Mouse (Mus musculus): Measurements from ENCODE around the gene Tex28. TPM values are rescaled to one million over a fixed set of nuclear protein-coding genes. Genes with fewer than 3 reads are reported as not detected.
"Not testable (repeated sequence)": the region's sequence is repeated elsewhere in the genome, so short reads cannot be mapped to it uniquely, and the experiment has no call there.

The Tex28 gene
- polyA plus RNA-seq (2012; rRNA removed) = not detected in 2 replicates

- Histone ChIP-seq H3K27ac (ENCODE audit: insufficient read depth, low read length) (no peak within 1 kb of the TSS), H3K4me3 (ENCODE audit: insufficient read depth, low read length) (no peak within 1 kb of the TSS)
- no peak for TF ChIP-seq POLR2A (IDR thresholded peaks at IDR 0.05; ENCODE audit: extremely low read depth, insufficient read depth, low read length)
- no peak for TF ChIP-seq CTCF (IDR thresholded peaks at IDR 0.05; ENCODE audit: extremely low read depth, insufficient read depth, low read length)
Observed at GRCm38 (mm10) chrX:74167738-74168137, at the start of gene Tex28. TSS of gene Tex28 (minus strand) at chrX:74167838.

GRCm38 (mm10) chrX:74203556-74203955 lies 35.9 kb upstream of the Tex28 start:
- H3K4me3 ChIP-seq (ENCODE audit: insufficient read depth, low read length) = no peak overlapping the region
- no peaks in the 10 kb centered on the region for H3K4me1 ChIP-seq (ENCODE audit: control insufficient read depth, insufficient read depth, low read length)
- no peak overlapping the region for H3K27ac ChIP-seq (ENCODE audit: insufficient read depth, low read length)
- TF ChIP-seq POLR2A (IDR thresholded peaks at IDR 0.05; ENCODE audit: extremely low read depth, insufficient read depth, low read length) (no peak), CTCF (IDR thresholded peaks at IDR 0.05; ENCODE audit: extremely low read depth, insufficient read depth, low read length) (no peak)

More at GRCm38 (mm10) chrX:74167738-74168137, at the start of gene Tex28:
- H3K4me1 ChIP-seq (ENCODE audit: control insufficient read depth, insufficient read depth, low read length) = no peaks in the 10 kb centered on the region

GRCm38 (mm10) chrX:74176959-74177358 lies 9.3 kb upstream of the Tex28 start, which contains the start of gene Tktl1:
TSS of gene Tktl1 (plus strand) at chrX:74177259.
- H3K4me3 ChIP-seq (ENCODE audit: insufficient read depth, low read length) = no peak within 1 kb of the TSS
- no peak for TF ChIP-seq CTCF (IDR thresholded peaks at IDR 0.05; ENCODE audit: extremely low read depth, insufficient read depth, low read length)
- TF ChIP-seq POLR2A (IDR thresholded peaks at IDR 0.05; ENCODE audit: extremely low read depth, insufficient read depth, low read length) = no peak
- no peaks in the 10 kb centered on the region for H3K4me1 ChIP-seq (ENCODE audit: control insufficient read depth, insufficient read depth, low read length)
- H3K27ac ChIP-seq (ENCODE audit: insufficient read depth, low read length) = no peak within 1 kb of the TSS

- not testable (repeated sequence) for H3K4me3 ChIP-seq (ENCODE audit: insufficient read depth, low read length); H3K27ac ChIP-seq (ENCODE audit: insufficient read depth, low read length); H3K4me1 ChIP-seq (ENCODE audit: control insufficient read depth, insufficient read depth, low read length)
Observed at GRCm38 (mm10) chrX:74135263-74135662, 32.4 kb downstream of the Tex28 start, which contains the start of gene Mecp2. TSS of gene Mecp2 (minus strand) at chrX:74135363.

- TF ChIP-seq POLR2A (IDR thresholded peaks at IDR 0.05; ENCODE audit: extremely low read depth, insufficient read depth, low read length) (no peak), CTCF (IDR thresholded peaks at IDR 0.05; ENCODE audit: extremely low read depth, insufficient read depth, low read length) (no peak)
- H3K4me1 ChIP-seq (ENCODE audit: control insufficient read depth, insufficient read depth, low read length) = no peaks in the 10 kb centered on the region
- H3K4me3 ChIP-seq (ENCODE audit: insufficient read depth, low read length) = no peak within 1 kb of the TSS
- no peak within 1 kb of the TSS for H3K27ac ChIP-seq (ENCODE audit: insufficient read depth, low read length)
Observed at GRCm38 (mm10) chrX:74127164-74127563, 40.5 kb downstream of the Tex28 start, which contains the start of gene Opn1mw. TSS of gene Opn1mw (plus strand) at chrX:74127464.

GRCm38 (mm10) chrX:74124975-74125374 lies 42.7 kb downstream of the Tex28 start:
- H3K4me3 ChIP-seq (ENCODE audit: insufficient read depth, low read length) = no peak overlapping the region
- TF ChIP-seq CTCF (IDR thresholded peaks at IDR 0.05; ENCODE audit: extremely low read depth, insufficient read depth, low read length) (no peak), POLR2A (IDR thresholded peaks at IDR 0.05; ENCODE audit: extremely low read depth, insufficient read depth, low read length) (no peak)
- no peaks in the 10 kb centered on the region for H3K4me1 ChIP-seq (ENCODE audit: control insufficient read depth, insufficient read depth, low read length)
- no peak overlapping the region for H3K27ac ChIP-seq (ENCODE audit: insufficient read depth, low read length)

- peak overlapping the region; percentile 33 for H3K4me3 ChIP-seq (ENCODE audit: insufficient read depth, low read length)
- TF ChIP-seq CTCF (IDR thresholded peaks at IDR 0.05; ENCODE audit: extremely low read depth, insufficient read depth, low read length) = peak; percentile 48
- TF ChIP-seq POLR2A (IDR thresholded peaks at IDR 0.05; ENCODE audit: extremely low read depth, insufficient read depth, low read length) = no peak
- H3K27ac ChIP-seq (ENCODE audit: insufficient read depth, low read length) = no peak overlapping the region
- H3K4me1 ChIP-seq (ENCODE audit: control insufficient read depth, insufficient read depth, low read length) = no peaks in the 10 kb centered on the region
Observed at GRCm38 (mm10) chrX:74115511-74115910, 52.1 kb downstream of the Tex28 start.

GRCm38 (mm10) chrX:74114036-74114435 lies 53.6 kb downstream of the Tex28 start:
- H3K4me1 ChIP-seq (ENCODE audit: control insufficient read depth, insufficient read depth, low read length) = no peaks in the 10 kb centered on the region
- no peak overlapping the region for H3K4me3 ChIP-seq (ENCODE audit: insufficient read depth, low read length)
- TF ChIP-seq POLR2A (IDR thresholded peaks at IDR 0.05; ENCODE audit: extremely low read depth, insufficient read depth, low read length) (no peak), CTCF (IDR thresholded peaks at IDR 0.05; ENCODE audit: extremely low read depth, insufficient read depth, low read length) (no peak)
- H3K27ac ChIP-seq (ENCODE audit: insufficient read depth, low read length) = no peak overlapping the region

GRCm38 (mm10) chrX:74108747-74109146 lies 58.9 kb downstream of the Tex28 start:
- no peak overlapping the region for H3K4me3 ChIP-seq (ENCODE audit: insufficient read depth, low read length)
- TF ChIP-seq CTCF (IDR thresholded peaks at IDR 0.05; ENCODE audit: extremely low read depth, insufficient read depth, low read length) (no peak), POLR2A (IDR thresholded peaks at IDR 0.05; ENCODE audit: extremely low read depth, insufficient read depth, low read length) (no peak)
- no peak overlapping the region for H3K27ac ChIP-seq (ENCODE audit: insufficient read depth, low read length)
- 0 out of 2 replicates have a peak, but pooled peaks cover under 1% of the 10 kb centered on the region for H3K4me1 ChIP-seq (ENCODE audit: control insufficient read depth, insufficient read depth, low read length)

GRCm38 (mm10) chrX:74105916-74106315 lies 61.7 kb downstream of the Tex28 start:
- Histone ChIP-seq H3K4me3 (ENCODE audit: insufficient read depth, low read length) (no peak overlapping the region), H3K27ac (ENCODE audit: insufficient read depth, low read length) (no peak overlapping the region), H3K4me1 (ENCODE audit: control insufficient read depth, insufficient read depth, low read length) (0 out of 2 replicates have a peak, but pooled peaks cover 2% of the 10 kb centered on the region)
- no peak for TF ChIP-seq CTCF (IDR thresholded peaks at IDR 0.05; ENCODE audit: extremely low read depth, insufficient read depth, low read length)
- no peak for TF ChIP-seq POLR2A (IDR thresholded peaks at IDR 0.05; ENCODE audit: extremely low read depth, insufficient read depth, low read length)

All from cortical plate, adult 2 months (tissue).